Mouse (Mus musculus): ENCODE measurements around the gene Insig1. TPM values are rescaled to one million over a fixed set of nuclear protein-coding genes. Genes with fewer than 3 reads are reported as not detected.

Insig1 gene
- polyA plus RNA-seq, 1 experiment, result not detected

DNA sequence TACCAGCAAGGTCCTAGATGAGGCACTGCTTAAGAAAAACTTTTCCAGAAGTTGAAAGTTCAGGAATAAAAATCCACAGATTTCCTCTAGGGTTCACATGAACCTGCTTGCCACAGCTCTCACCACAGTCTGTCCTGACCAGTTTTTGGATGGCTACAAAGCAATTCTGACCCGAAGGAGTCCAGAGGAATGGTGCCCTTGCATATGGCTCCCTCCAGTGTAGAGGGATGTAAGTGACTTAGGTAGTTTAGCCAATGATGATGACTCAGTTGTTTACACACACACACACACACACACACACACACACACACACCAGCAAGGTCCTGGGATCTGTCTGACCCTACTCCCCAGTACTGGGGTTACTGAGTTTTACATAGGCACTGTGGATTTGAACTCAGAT lies 19.4 kb downstream of the Insig1 start:
- no peak for TF ChIP-seq GATA1 (IDR thresholded peaks at IDR 0.05; ENCODE audit: low read length)

DNA sequence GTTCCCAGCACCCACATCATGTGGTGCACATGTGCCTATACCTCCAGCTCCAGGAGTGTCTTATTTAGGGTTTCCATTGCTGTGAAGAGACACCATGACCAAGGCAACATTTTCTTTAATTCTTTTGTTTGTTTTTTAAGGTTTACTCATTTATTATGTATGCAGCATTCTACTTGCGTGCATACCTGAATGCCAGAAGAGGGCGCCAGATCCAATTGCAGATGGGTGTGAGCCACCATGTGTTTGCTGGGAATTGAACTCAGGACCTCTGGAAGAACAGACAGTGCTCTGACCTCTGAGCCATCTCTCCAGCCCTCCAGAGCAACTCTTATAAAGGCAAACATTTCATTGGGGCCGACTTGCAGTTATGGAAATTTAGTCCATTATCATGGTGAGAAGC lies 21.2 kb downstream of the Insig1 start:
- no peak for TF ChIP-seq GATA1 (IDR thresholded peaks at IDR 0.05; ENCODE audit: low read length)

DNA sequence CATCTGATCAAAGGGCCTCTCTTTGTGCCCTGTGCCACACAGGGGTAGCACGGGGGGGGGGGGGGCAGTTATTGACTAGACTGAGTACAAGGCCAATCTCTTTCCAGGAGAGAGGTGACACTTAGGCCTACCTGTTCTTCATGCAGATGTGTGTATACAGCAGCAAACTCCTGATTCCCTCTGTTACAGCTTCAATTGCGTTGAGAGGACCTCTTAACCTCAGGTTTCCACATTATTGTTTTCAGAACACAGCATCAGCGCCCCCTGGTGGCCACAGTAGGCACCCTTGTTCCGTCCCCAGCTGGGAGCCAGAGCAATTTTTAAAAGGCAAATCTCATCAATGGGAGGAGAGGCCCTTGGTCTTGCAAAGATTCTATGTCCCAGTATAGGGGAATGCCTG lies 22.7 kb downstream of the Insig1 start:
- no peak for TF ChIP-seq GATA1 (IDR thresholded peaks at IDR 0.05; ENCODE audit: low read length)

DNA sequence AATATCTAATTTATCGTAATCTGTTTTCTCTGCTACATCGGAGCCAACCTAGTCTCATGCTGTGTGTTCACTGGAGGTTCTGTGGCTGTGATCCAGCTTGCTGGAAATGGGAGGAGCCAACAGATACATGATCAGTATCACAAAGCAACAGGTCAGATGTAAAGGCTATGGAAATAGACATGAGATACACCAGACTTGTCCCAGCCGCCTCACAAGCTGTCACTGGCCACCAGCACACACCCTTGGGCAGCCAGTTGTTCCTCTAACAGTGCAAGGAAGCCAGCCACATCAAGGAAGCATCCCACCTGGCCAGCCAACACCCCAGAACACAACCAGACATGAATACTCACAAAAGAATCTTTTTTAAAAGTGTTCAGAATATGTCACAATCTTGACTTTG lies 23.2 kb downstream of the Insig1 start:
- no peak for TF ChIP-seq GATA1 (IDR thresholded peaks at IDR 0.05; ENCODE audit: low read length)

DNA sequence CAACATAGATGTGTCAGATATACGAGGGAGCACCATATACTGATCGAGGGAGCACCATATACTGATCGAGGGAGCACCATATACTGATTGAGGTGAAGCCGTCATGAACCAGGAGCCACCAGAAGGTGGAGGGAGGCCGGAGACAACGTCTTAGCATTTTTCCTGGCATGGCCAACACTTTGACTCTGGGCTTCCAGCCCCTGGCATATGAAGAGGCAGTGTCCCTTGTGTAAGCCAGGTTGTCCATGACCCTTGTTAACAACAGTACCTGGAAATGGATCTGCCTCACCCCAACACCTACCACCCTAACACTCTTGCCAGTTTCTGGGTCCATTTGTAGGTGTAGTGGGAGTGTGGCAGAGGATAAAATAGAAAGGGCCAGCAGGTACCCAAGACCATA lies 23.7 kb downstream of the Insig1 start:
- no peak for TF ChIP-seq GATA1 (IDR thresholded peaks at IDR 0.05; ENCODE audit: low read length)

DNA sequence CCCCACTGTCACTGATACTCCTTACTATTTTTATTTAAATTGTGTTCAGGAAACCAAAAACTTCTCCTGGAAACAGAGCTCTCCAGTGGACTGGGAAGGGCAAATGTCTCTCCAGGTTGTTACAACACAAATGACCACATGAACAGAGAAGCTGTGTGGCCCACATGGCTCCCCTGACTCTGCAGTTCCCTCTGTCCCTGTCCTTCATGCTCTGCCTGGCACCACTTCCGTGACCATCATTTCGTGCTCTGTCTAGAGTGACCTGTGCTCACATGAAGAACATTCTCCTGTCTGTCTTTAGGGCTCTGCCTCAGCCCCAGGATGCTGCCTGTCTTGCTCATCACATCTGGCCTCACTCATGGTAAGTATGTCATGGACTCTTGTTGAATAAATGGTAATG lies 24.5 kb downstream of the Insig1 start:
- no peak for TF ChIP-seq GATA1 (IDR thresholded peaks at IDR 0.05; ENCODE audit: low read length)

DNA sequence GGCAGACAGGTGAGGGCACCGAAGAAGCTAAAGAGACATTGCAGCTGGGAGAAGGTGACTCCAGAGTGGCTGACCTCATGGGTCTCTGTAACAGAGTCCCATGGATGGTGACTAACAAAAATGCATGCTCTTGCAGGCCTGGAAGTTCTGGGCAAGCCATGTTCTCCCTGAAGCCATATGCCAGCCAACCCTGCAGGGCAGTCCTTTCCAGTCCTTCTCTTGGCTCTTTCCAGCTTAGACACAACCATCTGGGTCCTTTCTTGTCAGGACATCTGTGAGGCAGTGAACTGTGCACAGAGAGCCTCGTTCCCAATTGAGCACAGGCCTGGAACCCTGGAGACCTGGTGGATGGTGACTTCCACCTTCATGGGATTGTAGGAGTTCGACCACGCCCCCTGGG lies 35.8 kb downstream of the Insig1 start:
- TF ChIP-seq GATA1 (IDR thresholded peaks at IDR 0.05; ENCODE audit: low read length), result no peak

DNA sequence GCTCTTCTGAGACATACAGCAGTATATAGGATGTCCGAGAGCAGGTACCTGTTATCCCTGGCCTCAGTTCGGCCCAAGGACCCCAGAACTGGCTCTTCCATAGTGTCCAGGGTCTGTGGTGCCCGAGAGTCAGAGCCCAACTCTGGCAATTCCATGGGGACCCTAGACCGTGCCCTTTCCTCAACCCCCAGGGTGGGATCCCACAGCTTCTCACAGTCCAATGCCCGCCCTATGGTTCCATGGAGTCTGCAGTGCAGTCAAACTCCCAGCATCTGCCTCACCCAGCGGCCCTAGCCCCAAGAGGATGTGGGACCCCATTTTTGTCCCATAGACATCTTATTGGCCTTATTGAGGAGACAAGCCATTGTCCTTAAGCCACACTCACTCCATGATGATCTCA lies 36.8 kb downstream of the Insig1 start:
- no peak for TF ChIP-seq GATA1 (IDR thresholded peaks at IDR 0.05; ENCODE audit: low read length)

DNA sequence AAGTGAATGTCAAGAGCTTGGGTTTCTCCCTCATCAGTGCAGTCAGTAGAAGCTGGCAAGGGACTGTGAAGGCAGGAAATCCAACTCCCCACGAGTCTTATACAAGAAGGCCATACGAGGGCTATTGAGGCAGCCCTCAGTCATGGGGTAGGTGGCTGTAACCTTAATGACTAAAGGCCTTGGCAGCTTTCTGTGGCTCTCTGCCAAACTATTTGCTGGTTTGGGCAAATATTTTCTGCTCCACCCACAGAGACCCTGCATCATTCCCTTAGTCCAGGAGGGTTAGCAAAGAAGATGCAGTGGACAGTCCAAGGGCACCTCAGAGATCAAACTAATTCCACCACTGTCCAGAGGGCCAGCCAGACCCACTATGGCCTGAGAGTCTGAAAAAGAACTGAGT lies 39.7 kb downstream of the Insig1 start:
- TF ChIP-seq GATA1 (IDR thresholded peaks at IDR 0.05; ENCODE audit: low read length), result no peak

DNA sequence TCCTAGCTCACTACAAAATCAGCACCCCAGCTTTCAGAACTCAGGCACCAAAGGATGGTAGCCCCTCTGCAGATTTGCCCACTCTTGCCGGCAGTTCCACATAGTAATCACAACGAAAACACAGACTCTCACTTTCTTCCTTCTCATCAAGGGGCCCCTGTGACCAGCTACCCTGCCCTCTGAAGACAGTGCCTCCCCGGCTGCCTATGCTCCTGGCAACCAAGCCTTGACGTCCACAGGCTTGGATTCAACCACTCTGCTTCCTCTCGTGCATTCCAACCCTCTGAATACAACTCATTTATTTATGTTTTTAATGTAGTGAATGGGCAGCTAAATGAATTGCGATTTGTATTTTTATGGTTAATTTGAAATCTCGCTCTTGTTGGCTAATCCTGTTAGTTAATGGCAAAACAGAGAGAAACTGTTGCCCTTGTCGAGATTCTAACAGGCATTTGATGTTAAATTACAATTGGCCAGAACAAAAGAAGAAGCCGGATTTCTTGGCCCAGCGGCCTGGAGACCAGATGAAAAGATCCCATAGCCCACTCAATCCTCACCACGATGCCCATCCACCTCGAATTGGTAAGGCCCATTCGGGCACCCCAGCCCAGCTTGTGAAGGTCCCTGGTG lies 46.2 kb downstream of the Insig1 start:
- no peak for TF ChIP-seq GATA1 (IDR thresholded peaks at IDR 0.05; ENCODE audit: low read length)

DNA sequence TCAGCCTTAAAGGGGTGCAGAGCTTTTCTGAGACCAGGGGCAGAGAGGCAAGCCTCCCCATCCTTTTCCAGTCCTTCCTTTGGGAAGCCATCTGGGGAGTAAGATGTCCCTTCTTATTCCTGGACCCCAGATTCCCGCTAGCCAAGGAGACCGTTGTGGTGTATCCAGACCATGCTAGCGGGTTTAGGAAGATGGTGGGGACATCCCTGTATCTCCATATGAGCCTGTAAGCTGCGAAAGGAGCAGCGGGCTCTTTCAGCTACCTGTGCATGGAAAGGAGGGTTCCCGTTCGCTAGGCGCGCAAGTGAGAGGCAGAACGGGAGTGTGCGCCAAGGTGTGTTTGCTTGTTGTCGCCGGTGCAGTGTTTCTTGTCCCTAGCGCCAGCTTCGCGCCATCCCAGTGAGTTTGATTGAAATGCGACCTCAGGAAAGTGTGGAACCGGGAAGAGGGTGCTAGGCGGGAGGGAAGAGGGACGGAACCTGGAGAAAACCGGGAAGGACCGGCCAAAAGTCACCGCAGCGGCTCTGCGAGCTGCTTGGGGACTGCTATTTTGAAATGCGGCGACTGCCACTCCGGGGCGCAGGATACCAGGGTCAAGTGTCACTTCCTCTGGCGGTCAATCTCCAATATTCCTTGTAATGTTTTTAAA lies 46.8 kb downstream of the Insig1 start:
- no peak for TF ChIP-seq GATA1 (IDR thresholded peaks at IDR 0.05; ENCODE audit: low read length)

DNA sequence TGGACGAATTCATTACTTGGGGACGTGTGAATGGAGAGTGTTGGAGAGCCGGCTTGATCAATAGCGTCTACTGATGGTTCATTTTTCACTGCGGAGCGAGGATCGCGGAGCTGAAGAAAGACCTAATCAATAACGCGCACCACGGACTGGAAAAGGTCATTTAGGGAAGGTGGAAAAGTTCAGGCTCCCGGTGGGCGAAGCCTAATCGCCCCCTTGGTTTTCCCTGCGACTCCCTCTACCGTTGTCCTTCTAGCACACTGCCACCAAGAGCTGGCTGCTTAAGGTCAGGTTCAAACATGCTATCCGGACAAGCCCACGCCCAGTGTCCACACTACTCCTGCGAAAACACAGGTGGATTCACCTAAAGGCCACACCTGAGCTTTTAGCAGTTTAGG lies 47.4 kb downstream of the Insig1 start:
- TF ChIP-seq GATA1 (IDR thresholded peaks at IDR 0.05; ENCODE audit: low read length), result no peak

DNA sequence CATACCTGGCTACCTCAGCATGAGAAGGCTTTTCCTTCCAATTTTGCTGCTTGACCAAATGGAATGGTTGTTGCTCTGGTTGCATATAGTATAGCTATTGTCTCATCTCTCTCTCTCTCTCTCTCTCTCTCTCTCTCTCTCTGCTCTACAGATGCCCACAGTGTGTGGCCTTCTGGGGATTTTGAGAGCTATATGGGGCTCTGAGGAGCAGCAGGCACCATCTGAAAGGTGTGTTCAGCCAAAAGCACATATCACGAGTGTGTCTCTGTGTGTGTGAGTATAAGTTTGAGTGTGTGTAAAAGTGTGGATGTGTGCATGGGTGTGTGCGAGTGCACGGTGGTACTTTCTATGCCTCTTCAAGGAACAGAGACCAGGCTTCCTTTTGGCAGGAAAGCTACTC lies 48.4 kb downstream of the Insig1 start:
- TF ChIP-seq GATA1 (IDR thresholded peaks at IDR 0.05; ENCODE audit: low read length), result no peak

DNA sequence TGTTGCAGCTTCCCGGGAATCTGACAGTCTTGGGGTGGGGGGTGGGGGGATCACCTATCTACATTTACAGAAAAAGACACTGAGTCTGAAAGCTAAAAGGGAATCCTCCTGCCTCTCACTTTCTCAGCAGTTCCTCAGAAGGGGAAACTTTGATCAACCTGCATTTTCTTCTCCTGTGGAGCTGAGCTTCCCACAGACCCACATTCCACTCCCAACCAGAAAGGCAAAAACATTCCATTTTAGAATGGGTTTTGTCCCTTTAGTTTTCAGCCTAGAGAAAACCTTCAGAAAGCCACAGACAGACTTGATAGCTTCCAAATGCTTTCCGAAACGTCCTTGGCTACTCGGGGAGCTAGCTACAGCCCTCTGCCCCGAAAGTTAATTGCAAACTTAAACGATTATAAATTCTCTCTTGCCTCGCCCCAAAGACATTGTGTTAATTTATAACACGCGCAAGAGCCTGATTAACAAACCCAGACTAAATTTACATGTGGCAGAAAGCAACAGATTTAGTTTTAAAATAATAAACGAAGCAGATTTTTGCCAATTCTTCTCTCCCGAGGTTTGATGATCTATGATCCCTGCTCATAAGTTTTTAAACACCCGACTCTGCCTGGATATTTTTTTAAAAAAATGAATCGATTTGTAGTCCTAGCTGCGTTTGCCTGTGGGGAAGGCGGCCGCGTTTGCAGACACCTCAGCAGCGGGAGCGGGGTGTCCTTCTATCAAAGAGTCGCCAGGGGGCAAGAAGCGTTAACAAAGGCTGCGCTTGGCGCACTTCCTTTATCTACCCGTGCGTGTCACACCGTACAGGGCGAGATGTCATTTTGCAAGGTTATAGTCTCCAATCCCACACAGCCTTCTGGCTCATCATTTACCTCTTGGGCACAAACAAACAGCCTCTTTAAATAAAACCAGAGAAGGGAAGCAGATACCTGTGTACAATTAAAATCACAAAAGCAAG lies 51.6 kb downstream of the Insig1 start:
- TF ChIP-seq GATA1 (IDR thresholded peaks at IDR 0.05; ENCODE audit: low read length), result no peak

DNA sequence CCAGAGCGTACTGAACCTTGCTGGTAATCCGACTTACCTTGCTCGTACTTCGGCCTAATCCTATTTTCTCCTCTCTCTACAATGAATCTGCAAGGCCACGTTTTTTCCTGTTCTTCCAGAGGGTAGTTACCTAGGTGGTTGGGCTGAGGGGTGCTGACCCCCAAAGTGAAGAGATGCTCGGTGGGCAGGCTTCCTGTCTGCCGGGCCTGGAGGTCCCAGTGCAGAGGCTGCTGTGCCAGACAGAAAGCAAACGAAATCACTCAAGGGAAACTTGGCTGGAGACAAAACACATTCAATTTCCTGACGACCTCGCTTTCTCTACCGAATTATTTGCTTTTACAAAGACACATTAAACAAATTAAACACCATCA lies 52.3 kb downstream of the Insig1 start:
- TF ChIP-seq GATA1 (IDR thresholded peaks at IDR 0.05; ENCODE audit: low read length), result no peak

All from G1E-ER4 (cell line).